Mouse (Mus musculus) ovary, adult 18-20 months (tissue): ENCODE data around the gene Poc1a.

Experiments used
- DNase-seq: peaks from one replicate; pipeline ENCODE4 v3.0.0; 2022; ENCODE audit warnings: low spot score, mixed read lengths

The Poc1a gene

GRCm38 (mm10) chr9:106280808-106281544, at the start of gene Poc1a:
TSS of gene Poc1a (plus strand) at chr9:106281061.
- DNase-seq, result peak; percentile 89

- DNase-seq, result no peak
Measured at GRCm38 (mm10) chr9:106231220-106231619, 49.6 kb upstream of the Poc1a start.

GRCm38 (mm10) chr9:106231816-106232215, 49.0 kb upstream of the Poc1a start:
- no peak for DNase-seq

GRCm38 (mm10) chr9:106232956-106233355, 47.9 kb upstream of the Poc1a start:
- DNase-seq, result no peak

GRCm38 (mm10) chr9:106233953-106234352, 46.9 kb upstream of the Poc1a start:
- DNase-seq, result no peak

GRCm38 (mm10) chr9:106235194-106235830, 45.5 kb upstream of the Poc1a start:
- no peak for DNase-seq

- no peak for DNase-seq
Measured at GRCm38 (mm10) chr9:106236156-106236817, 44.6 kb upstream of the Poc1a start.

GRCm38 (mm10) chr9:106236818-106237211, 44.0 kb upstream of the Poc1a start:
- no peak for DNase-seq

- no peak for DNase-seq
Measured at GRCm38 (mm10) chr9:106237401-106237800, 43.5 kb upstream of the Poc1a start.

GRCm38 (mm10) chr9:106237878-106238277, 43.0 kb upstream of the Poc1a start:
- no peak for DNase-seq

- no peak for DNase-seq
Measured at GRCm38 (mm10) chr9:106241541-106242164, 39.2 kb upstream of the Poc1a start.

- DNase-seq, result no peak
Measured at GRCm38 (mm10) chr9:106242813-106243488, 37.9 kb upstream of the Poc1a start.

- no peak for DNase-seq
Measured at GRCm38 (mm10) chr9:106249550-106249949, 31.3 kb upstream of the Poc1a start.

GRCm38 (mm10) chr9:106250245-106250644, 30.6 kb upstream of the Poc1a start:
- DNase-seq, result no peak

- no peak for DNase-seq
Measured at GRCm38 (mm10) chr9:106251066-106251465, 29.8 kb upstream of the Poc1a start.

- no peak for DNase-seq
Measured at GRCm38 (mm10) chr9:106254001-106254400, 26.9 kb upstream of the Poc1a start.

- no peak for DNase-seq
Measured at GRCm38 (mm10) chr9:106258412-106258811, 22.4 kb upstream of the Poc1a start.

GRCm38 (mm10) chr9:106258990-106259389, 21.9 kb upstream of the Poc1a start:
- DNase-seq, result no peak

- DNase-seq, result no peak
Measured at GRCm38 (mm10) chr9:106261058-106261457, 19.8 kb upstream of the Poc1a start.

GRCm38 (mm10) chr9:106261491-106261890, 19.4 kb upstream of the Poc1a start:
- no peak for DNase-seq

GRCm38 (mm10) chr9:106262075-106262474, 18.8 kb upstream of the Poc1a start:
- no peak for DNase-seq

- no peak for DNase-seq
Measured at GRCm38 (mm10) chr9:106263381-106263924, 17.4 kb upstream of the Poc1a start.
